Mouse (Mus musculus) ovary, postnatal 36 days (tissue): ENCODE data around the gene Map3k5.
A peak's percentile ranks its signal among the peaks of the same experiment; 100 is the strongest.

Experiments used
- DNase-seq: peaks from one replicate; pipeline ENCODE4 v3.0.0; 2022; ENCODE audit warnings: low spot score, mixed read lengths

The Map3k5 gene

GRCm38 (mm10) chr10:20157021-20157726, 222.9 kb downstream of the Map3k5 start:
- DNase-seq: no peak

GRCm38 (mm10) chr10:20158756-20159155, 224.5 kb downstream of the Map3k5 start:
- DNase-seq: no peak

- no peak for DNase-seq
Measured at GRCm38 (mm10) chr10:20159308-20159707, 225.0 kb downstream of the Map3k5 start.

GRCm38 (mm10) chr10:20160914-20161313, 226.6 kb downstream of the Map3k5 start:
- no peak for DNase-seq

GRCm38 (mm10) chr10:20164810-20165209, 230.5 kb downstream of the Map3k5 start:
- no peak for DNase-seq

- DNase-seq: no peak
Measured at GRCm38 (mm10) chr10:20166797-20167196, 232.5 kb downstream of the Map3k5 start.

- no peak for DNase-seq
Measured at GRCm38 (mm10) chr10:20167467-20167866, 233.2 kb downstream of the Map3k5 start.

- DNase-seq: no peak
Measured at GRCm38 (mm10) chr10:20169182-20169674, 235.0 kb downstream of the Map3k5 start.

- DNase-seq: no peak
Measured at GRCm38 (mm10) chr10:20169927-20170604, 235.8 kb downstream of the Map3k5 start.

- peak; percentile 76 for DNase-seq
Measured at GRCm38 (mm10) chr10:20170605-20171088, 236.4 kb downstream of the Map3k5 start.

- DNase-seq: no peak
Measured at GRCm38 (mm10) chr10:20171209-20171608, 236.9 kb downstream of the Map3k5 start.

- DNase-seq: no peak
Measured at GRCm38 (mm10) chr10:20171756-20172155, 237.5 kb downstream of the Map3k5 start.

GRCm38 (mm10) chr10:20173733-20174132, 239.5 kb downstream of the Map3k5 start:
- DNase-seq: no peak

- DNase-seq: no peak
Measured at GRCm38 (mm10) chr10:20176054-20176453, 241.8 kb downstream of the Map3k5 start.

GRCm38 (mm10) chr10:20178807-20179605, 244.7 kb downstream of the Map3k5 start:
- no peak for DNase-seq

- DNase-seq: no peak
Measured at GRCm38 (mm10) chr10:20181198-20181597, 246.9 kb downstream of the Map3k5 start.

- no peak for DNase-seq
Measured at GRCm38 (mm10) chr10:20181680-20182399, 247.6 kb downstream of the Map3k5 start.

GRCm38 (mm10) chr10:20184326-20184725, 250.1 kb downstream of the Map3k5 start:
- DNase-seq: no peak

GRCm38 (mm10) chr10:20185264-20185663, 251.0 kb downstream of the Map3k5 start:
- DNase-seq: no peak

- no peak for DNase-seq
Measured at GRCm38 (mm10) chr10:20185806-20186205, 251.5 kb downstream of the Map3k5 start.

GRCm38 (mm10) chr10:20186800-20187273, 252.6 kb downstream of the Map3k5 start:
- no peak for DNase-seq
